Mouse (Mus musculus) hindbrain, embryonic 16.5 days (tissue): ENCODE data around the gene Hdac11. TPM values are rescaled to one million over a fixed set of nuclear protein-coding genes. Genes with fewer than 3 reads are reported as not detected.

Experiments used
- ATAC-seq: fragments of 200-750 bp; cut with Nextera tagmentation; 2 replicates; pipeline ENCODE4 v1.8.0; 2017; ENCODE audit warnings: moderate TSS enrichment, moderate library complexity
- H3K27ac ChIP-seq: fragments of 300-500 bp; sonication (generic); 2 replicates; pipeline ENCODE4 v1.5.1; 2014; ENCODE audit warnings: low read depth, mild to moderate bottlenecking, control low read depth, low read length, moderate library complexity
- H3K27me3 ChIP-seq: fragments of 300-500 bp; sonication (generic); replicated peaks from 2 replicates; pipeline ENCODE4 v1.6.1; 2014; ENCODE audit warnings: low read length; ENCODE audit not compliant: control insufficient read depth, insufficient read depth
- H3K36me3 ChIP-seq: fragments of 300-500 bp; sonication (generic); 2 replicates; pipeline ENCODE4 v1.6.1; 2014; ENCODE audit warnings: mild to moderate bottlenecking, low read length, moderate library complexity, mixed read lengths; ENCODE audit not compliant: control insufficient read depth, insufficient read depth
- H3K4me1 ChIP-seq: fragments of 300-500 bp; sonication (generic); 2 replicates; pipeline ENCODE4 v1.6.1; 2014; ENCODE audit warnings: low read depth, low read length; ENCODE audit not compliant: control insufficient read depth, insufficient read depth
- H3K4me2 ChIP-seq: fragments of 300-500 bp; sonication (generic); 2 replicates; pipeline ENCODE4 v1.6.1; 2014; ENCODE audit warnings: mild to moderate bottlenecking, low read length, control low read depth, moderate library complexity
- H3K4me3 ChIP-seq: fragments of 300-500 bp; sonication (generic); 2 replicates; pipeline ENCODE4 v1.5.1; 2014; ENCODE audit warnings: mild to moderate bottlenecking, low read length, control low read depth, moderate library complexity
- H3K9ac ChIP-seq: fragments of 300-500 bp; sonication (generic); 2 replicates; pipeline ENCODE4 v1.6.1; 2014; ENCODE audit warnings: low read depth, mild to moderate bottlenecking, control low read depth, low read length, moderate library complexity
- H3K9me3 ChIP-seq: fragments of 300-500 bp; sonication (generic); 2 replicates; pipeline ENCODE4 v1.6.1; 2014; ENCODE audit warnings: mild to moderate bottlenecking, low read length, moderate library complexity; ENCODE audit not compliant: control insufficient read depth
- WGBS: fragments of 180-500 bp; shearing (Covaris S2); extraction: QIAGEN DNeasy Blood & Tissue Kit; methylation state at CpG from one replicate; pipeline ENCODE4 v1.1.7; 2014; 5-methylcytosine and 5-hydroxymethylcytosine counted together
- polyA plus RNA-seq: library from polyadenylated mRNA; unstranded; fragments of >200 nt; fragmentation: Nextera tagmentation; extraction: Ambion mirVana; gene quantifications from 2 replicates; pipeline ENCODE4 v1.2.1, GENCODE M21; 2015

Hdac11 gene
- polyA plus RNA-seq, 1 experiment from 2014 or later: 53.5 TPM

GRCm38 (mm10) chr6:91173221-91173880 is 16.9 kb downstream of the Hdac11 start:
- peaks cover 14% of the 10 kb centered on the region for H3K36me3 ChIP-seq
- 43% methylated on average over 7 of the region's 7 CpGs for WGBS
- no peak overlapping the region for H3K4me2 ChIP-seq

GRCm38 (mm10) chr6:91174211-91174610 is 17.7 kb downstream of the Hdac11 start:
- ATAC-seq: no peak
- Histone ChIP-seq H3K4me3 (no peak overlapping the region), H3K27me3 (no peaks in the 10 kb centered on the region), H3K9ac (no peak overlapping the region), H3K4me2 (no peak overlapping the region), H3K27ac (no peak overlapping the region), H3K9me3 (no peaks in the 10 kb centered on the region), H3K36me3 (peaks cover 10% of the 10 kb centered on the region), H3K4me1 (no peaks in the 10 kb centered on the region)
- 61% methylated on average over 3 of the region's 3 CpGs for WGBS

More at GRCm38 (mm10) chr6:91173221-91173880, 16.9 kb downstream of the Hdac11 start:
- no peak overlapping the region for H3K9ac ChIP-seq
- no peaks in the 10 kb centered on the region for H3K4me1 ChIP-seq
- H3K4me3 ChIP-seq: no peak overlapping the region
- no peaks in the 10 kb centered on the region for H3K9me3 ChIP-seq
- peak; percentile 73 for ATAC-seq
- no peak overlapping the region for H3K27ac ChIP-seq
- no peaks in the 10 kb centered on the region for H3K27me3 ChIP-seq

GRCm38 (mm10) chr6:91180767-91181171 is 24.3 kb downstream of the Hdac11 start:
- Histone ChIP-seq H3K36me3 (no peaks in the 10 kb centered on the region), H3K4me2 (no peak overlapping the region), H3K4me1 (no peaks in the 10 kb centered on the region; the same call in 1 of the 2 replicates), H3K9me3 (no peaks in the 10 kb centered on the region), H3K9ac (no peak overlapping the region), H3K4me3 (no peak overlapping the region), H3K27me3 (no peaks in the 10 kb centered on the region), H3K27ac (no peak overlapping the region)
- no peak for ATAC-seq
- 51% methylated on average over 9 of the region's 9 CpGs for WGBS

GRCm38 (mm10) chr6:91181320-91181719 is 24.9 kb downstream of the Hdac11 start:
- no peaks in the 10 kb centered on the region; the same call in 1 of the 2 replicates for H3K4me1 ChIP-seq

GRCm38 (mm10) chr6:91182075-91182490 is 25.6 kb downstream of the Hdac11 start:
- Histone ChIP-seq H3K36me3 (no peaks in the 10 kb centered on the region), H3K4me2 (no peak overlapping the region), H3K27me3 (no peaks in the 10 kb centered on the region), H3K27ac (no peak overlapping the region), H3K4me1 (no peaks in the 10 kb centered on the region; the same call in 1 of the 2 replicates), H3K4me3 (no peak overlapping the region), H3K9me3 (no peaks in the 10 kb centered on the region), H3K9ac (no peak overlapping the region)
- no peak for ATAC-seq
- 77% methylated on average over 4 of the region's 4 CpGs for WGBS

More at GRCm38 (mm10) chr6:91181320-91181719, 24.9 kb downstream of the Hdac11 start:
- H3K4me3 ChIP-seq: no peak overlapping the region
- no peaks in the 10 kb centered on the region for H3K36me3 ChIP-seq
- no peak overlapping the region for H3K27ac ChIP-seq
- no peak overlapping the region for H3K9ac ChIP-seq
- no peaks in the 10 kb centered on the region for H3K9me3 ChIP-seq
- no peaks in the 10 kb centered on the region for H3K27me3 ChIP-seq
- no peak overlapping the region for H3K4me2 ChIP-seq
- ATAC-seq: no peak
- 70% methylated on average over 2 of the region's 2 CpGs for WGBS

GRCm38 (mm10) chr6:91183041-91183440 is 26.6 kb downstream of the Hdac11 start:
- Histone ChIP-seq H3K27ac (no peak overlapping the region), H3K4me1 (no peaks in the 10 kb centered on the region; the same call in 1 of the 2 replicates), H3K36me3 (no peaks in the 10 kb centered on the region), H3K4me3 (no peak overlapping the region), H3K4me2 (no peak overlapping the region), H3K9ac (no peak overlapping the region), H3K9me3 (no peaks in the 10 kb centered on the region), H3K27me3 (no peaks in the 10 kb centered on the region)
- ATAC-seq: no peak
- WGBS: 39% methylated on average over 1 of the region's 1 CpGs

- WGBS: 73% methylated on average over 2 of the region's 2 CpGs
- no peak overlapping the region for H3K27ac ChIP-seq
- no peaks in the 10 kb centered on the region; the same call in 1 of the 2 replicates for H3K4me1 ChIP-seq
- no peaks in the 10 kb centered on the region for H3K9me3 ChIP-seq
- H3K4me3 ChIP-seq: no peak overlapping the region
- no peaks in the 10 kb centered on the region for H3K27me3 ChIP-seq
- no peak overlapping the region for H3K4me2 ChIP-seq
- no peak overlapping the region for H3K9ac ChIP-seq
- ATAC-seq: no peak
- H3K36me3 ChIP-seq: no peaks in the 10 kb centered on the region
Measured at GRCm38 (mm10) chr6:91183980-91184379, 27.5 kb downstream of the Hdac11 start.

GRCm38 (mm10) chr6:91184776-91185175 is 28.3 kb downstream of the Hdac11 start:
- Histone ChIP-seq H3K36me3 (no peaks in the 10 kb centered on the region), H3K27me3 (no peaks in the 10 kb centered on the region), H3K9ac (no peak overlapping the region), H3K4me3 (no peak overlapping the region), H3K27ac (no peak overlapping the region), H3K4me2 (no peak overlapping the region), H3K4me1 (no peaks in the 10 kb centered on the region; the same call in 1 of the 2 replicates), H3K9me3 (no peaks in the 10 kb centered on the region)
- 73% methylated on average over 3 of the region's 3 CpGs for WGBS
- no peak for ATAC-seq

- ATAC-seq: no peak
- Histone ChIP-seq H3K36me3 (no peaks in the 10 kb centered on the region), H3K9ac (no peak overlapping the region), H3K27ac (no peak overlapping the region), H3K4me3 (no peak overlapping the region), H3K9me3 (no peaks in the 10 kb centered on the region), H3K4me1 (no peaks in the 10 kb centered on the region; the same call in 1 of the 2 replicates), H3K27me3 (no peaks in the 10 kb centered on the region), H3K4me2 (no peak overlapping the region)
- WGBS: 86% methylated on average over 5 of the region's 5 CpGs
Measured at GRCm38 (mm10) chr6:91185502-91185901, 29.0 kb downstream of the Hdac11 start.
